Mouse (Mus musculus) B cell, adult (primary cell): ENCODE data around the gene Dgkg. TPM values are rescaled to one million over a fixed set of nuclear protein-coding genes. Genes with fewer than 3 reads are reported as not detected.

Experiments
- total RNA-seq: library from RNA; stranded (reverse); gene quantifications from 4 replicates; pipeline ENCODE4 v1.2.4, GENCODE M21; 2023; ENCODE audit not compliant: inconsistent age

Dgkg gene
- 0.12 to 0.84 TPM (median 0.64 TPM) in 4 replicates for total RNA-seq

GRCm38 (mm10) chr16:22656533-22657444 is at the start of gene Dgkg:
Gene Dgkg, minus strand, starts transcription at chr16:22657221.

GRCm38 (mm10) chr16:22439499-22440177 is 217.4 kb downstream of the Dgkg start, which contains the start of gene Etv5:
Gene Etv5, minus strand, starts transcription at chr16:22439719.

Other genes with a start within 250 kb of the Dgkg start
- 9.4 to 12.8 TPM (median 11.6 TPM) in 4 replicates for gene Etv5, start 217.5 kb downstream of the Dgkg start, total RNA-seq
- not detected in 4 replicates for gene Crygs, start 154.4 kb upstream of the Dgkg start, total RNA-seq
- gene Tbccd1, start 200.4 kb upstream of the Dgkg start, total RNA-seq: 20.9 to 33.3 TPM (median 22.2 TPM) in 4 replicates
- gene Dnajb11, start 200.6 kb upstream of the Dgkg start, total RNA-seq: 72.1 to 78.3 TPM (median 75.6 TPM) in 4 replicates
- not detected in 4 replicates for gene Ahsg, start 234.1 kb upstream of the Dgkg start, total RNA-seq